Mouse (Mus musculus): Measurements from ENCODE around the gene Unc50.
A peak's percentile ranks its signal among the peaks of the same experiment; 100 is the strongest.

Unc50 gene

DNA sequence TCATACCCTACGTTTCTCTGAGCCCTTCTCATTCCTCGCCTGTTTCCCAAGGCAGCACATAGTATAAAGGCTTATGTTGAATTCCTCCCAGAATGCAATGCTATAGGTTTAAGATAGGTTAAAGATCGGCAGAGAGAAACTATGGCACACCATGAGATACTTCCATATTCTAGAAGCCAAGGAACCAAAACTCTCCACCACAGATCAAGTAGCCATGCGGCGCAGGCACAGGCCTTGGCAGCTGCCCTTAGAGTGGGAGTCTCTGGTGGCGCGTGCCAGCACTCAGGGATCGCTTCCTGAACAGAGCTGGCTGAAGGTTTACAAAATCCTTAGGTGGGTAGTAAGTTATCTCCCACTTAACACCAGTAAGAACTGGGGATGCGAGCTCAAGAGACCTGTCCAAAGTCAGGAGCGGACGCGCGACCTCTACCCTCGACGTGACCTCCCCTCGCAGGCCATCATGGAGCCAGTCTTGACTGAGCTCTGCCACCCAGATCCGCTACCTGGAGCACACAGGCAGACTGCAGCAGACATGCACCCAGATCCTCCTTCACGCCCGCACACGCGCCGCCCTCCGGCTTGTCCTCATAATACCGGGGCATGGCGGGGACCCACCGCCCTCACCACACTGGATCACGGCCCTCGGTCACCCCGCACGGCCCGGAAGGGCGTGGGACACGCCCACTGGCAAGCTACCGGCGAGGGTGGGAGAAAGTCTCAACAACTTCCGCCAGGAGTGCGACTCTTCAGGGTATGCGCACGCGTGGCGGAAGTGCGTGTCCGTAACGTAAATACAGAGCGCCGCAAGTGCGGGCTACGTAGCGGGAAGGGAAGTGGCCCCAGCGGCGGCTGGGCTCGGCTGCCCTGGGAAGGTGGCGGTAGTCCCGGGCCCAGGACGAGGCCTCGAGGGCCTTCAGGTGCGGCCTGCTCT, at the start of gene Unc50, which contains the start of gene Coa5:
Gene Unc50, plus strand, starts transcription at position 774 of the 931 bp plus-strand sequence.
Gene Coa5, minus strand, starts transcription at position 738 of the 931 bp plus-strand sequence.
- DNase-seq (ENCODE audit: low read depth, low spot score), result peak; percentile 96

DNA sequence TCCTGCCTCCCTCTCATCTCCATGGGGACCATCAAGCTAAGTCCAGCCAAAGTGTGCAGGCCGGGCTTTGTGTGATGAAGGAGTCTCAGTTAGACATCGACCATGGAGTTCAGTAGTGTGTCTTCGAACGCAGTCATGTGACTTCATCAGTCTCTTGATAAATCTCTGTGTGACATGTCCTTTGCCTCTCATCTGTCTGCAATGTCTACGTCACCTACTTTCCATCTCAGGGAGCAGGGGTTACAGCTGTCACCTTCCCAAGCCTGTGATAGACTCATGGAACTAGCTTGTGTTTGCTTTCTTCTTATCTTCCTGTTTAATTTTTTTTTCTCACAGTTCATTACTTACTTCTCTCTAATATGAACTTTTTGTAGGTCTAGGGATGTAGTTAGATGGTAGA, 49.0 kb upstream of the Unc50 start:
- no peak for DNase-seq (ENCODE audit: low read depth, low spot score)

DNA sequence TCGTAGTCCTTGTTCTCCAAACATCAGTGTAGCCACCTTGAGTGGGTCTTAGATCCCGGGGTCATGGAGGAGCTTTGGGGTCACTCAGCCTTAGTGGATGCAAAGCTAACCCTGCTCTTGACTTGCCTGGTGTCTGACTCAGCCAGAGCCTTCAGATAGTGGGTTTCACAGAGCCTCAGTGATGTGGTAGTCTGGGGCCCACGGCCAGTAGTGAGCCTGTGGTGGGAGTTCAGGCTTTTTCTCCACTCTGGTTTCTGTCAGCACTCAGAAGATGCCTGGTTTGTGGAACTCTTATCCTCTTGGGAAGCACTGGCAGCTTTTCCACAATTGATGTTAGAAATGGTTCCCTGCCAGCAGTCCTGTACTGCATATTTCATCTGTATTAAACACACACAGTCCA, 45.6 kb upstream of the Unc50 start:
- no peak for DNase-seq (ENCODE audit: low read depth, low spot score)

DNA sequence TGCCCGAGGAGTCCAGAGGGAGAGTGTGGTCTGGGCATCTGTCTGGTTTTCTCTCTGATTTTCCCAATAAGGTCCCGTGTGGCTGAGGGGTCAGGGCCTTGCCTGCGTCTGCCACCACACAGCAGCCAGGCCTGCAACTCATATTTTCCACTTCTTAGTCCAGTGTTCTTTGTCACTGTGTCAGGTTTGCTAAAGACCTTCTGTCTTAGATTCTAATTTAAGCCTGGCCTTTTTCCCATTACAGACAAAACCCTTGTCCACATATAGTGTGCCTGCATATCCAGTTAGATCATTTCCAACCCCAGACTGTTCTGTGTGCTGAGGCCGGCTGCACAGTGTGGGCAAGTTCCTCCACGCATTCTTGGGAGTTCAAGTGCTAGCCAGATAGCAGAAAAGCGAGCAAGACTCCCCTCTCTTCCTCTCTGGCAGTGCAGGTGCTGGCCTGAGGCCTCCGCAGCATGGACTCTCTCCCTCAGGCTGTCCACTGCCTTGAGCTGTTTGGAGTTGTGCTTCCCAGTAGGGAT, 43.4 kb upstream of the Unc50 start:
- no peak for DNase-seq (ENCODE audit: low read depth, low spot score)

DNA sequence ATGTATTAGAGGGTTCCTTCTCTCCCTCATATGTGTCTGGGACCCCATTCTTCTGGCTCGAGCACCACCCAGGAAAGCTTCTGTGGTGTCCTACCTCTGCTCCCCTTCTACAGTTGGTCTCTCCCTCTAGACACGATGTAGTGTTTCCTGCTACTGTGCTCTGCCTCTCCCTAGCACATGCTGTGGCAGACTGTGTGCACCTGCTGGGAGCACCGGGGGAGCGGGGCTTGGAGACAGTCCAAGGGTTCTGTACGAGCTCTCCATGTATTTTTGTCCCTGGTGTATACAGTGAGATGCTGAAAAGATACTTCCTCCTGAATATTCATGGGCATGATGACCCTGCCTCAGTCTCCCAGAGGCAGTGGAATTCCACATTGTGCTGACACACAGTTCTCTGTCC, 36.8 kb upstream of the Unc50 start:
- no peak for DNase-seq (ENCODE audit: low read depth, low spot score)

DNA sequence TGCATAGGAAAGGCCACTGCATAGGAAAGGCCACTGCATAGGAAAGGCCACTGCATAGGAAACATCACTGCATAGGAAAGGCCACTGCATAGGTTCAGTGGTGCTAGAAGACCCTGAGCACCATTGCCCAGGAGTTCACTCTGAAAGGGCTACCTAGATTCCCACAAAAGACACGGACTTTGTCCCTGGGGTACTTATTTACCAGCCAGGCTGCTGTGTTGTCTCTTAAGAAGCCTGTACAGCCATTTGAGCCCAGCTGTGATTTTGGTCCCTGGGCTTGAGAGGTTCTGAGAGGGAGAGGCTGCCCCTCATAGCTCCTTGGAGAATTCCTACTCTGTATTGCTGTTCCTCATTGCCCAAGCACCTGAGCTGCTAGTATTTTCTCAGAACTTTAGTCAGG, 33.5 kb upstream of the Unc50 start:
- DNase-seq (ENCODE audit: low read depth, low spot score), result no peak

DNA sequence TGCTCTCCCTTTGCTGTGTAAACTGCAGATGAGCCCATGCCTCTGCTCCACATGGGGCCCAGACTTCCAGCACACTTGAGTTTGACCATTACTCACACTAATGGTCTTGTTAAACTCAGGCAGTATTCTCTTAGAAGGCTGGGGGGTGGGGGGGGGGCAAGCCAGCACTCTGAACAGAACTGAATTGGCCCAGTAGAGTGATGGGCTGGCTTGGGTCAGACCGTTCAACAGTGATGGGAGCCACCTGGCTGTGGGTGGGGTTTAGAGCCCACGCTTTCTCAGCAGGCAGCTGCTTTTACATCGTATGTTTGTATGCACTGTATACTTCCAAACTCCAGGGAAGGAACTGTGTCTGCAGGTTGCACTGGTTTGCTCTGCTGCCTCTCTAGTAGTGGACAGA, 31.0 kb upstream of the Unc50 start:
- DNase-seq (ENCODE audit: low read depth, low spot score), result no peak

DNA sequence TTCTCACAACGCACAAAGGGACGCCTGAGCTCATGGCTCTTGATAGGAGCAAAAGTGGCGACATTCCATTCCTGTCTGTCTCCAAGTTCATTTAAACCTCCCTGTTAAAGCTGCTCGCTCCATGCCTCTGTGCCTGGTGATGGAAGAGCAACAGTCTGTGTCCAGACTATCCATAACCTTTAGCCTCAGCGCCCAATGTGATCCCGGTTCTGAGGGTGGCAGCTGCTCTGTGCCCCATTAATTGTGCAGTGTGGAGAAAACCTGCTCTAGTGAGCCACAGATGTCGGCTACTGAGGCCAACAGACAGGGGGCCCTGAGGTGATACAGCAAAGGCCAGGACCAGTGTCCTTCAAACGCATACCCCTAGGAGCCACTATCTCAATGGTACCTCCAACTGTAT, 30.2 kb upstream of the Unc50 start:
- DNase-seq (ENCODE audit: low read depth, low spot score), result no peak

DNA sequence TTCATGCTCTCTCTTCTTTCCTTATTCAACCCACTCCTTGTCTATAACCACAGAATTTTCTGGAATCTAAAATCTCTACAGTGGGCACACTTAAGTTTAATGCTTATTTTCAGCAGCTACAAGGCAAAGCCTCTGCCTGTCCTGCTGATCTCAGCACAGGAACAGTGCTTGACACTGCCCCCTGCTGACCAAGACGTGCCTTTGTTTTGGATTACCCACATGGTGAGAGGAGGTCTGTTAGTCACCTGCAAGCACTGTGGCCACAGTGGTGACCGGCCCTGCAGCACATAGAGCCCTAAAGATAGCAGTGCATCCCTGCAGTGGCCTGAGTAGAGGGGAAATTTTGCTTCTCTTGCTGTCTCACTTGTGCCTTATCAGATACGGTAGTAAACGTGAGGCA, 28.3 kb upstream of the Unc50 start:
- peak; percentile 83 for DNase-seq (ENCODE audit: low read depth, low spot score)

DNA sequence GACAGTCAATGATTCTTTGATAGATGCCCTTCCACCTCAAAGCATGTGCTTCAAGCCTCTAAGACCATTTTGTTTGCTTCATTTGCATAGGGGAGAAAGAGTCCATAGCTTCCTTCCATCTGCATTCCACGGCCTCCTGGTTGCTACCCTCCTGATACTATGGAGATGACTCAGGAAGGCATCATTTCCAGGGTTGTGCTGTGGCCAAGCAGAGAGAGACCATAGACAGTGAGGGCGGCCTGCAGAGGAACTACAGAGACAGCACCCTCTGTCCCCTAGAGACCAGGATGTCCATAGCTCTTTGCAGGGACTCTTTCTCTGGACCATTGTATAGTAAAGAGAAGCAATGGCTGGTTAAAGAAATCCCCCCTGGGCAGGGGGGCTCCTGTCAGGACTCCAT, 24.8 kb upstream of the Unc50 start:
- no peak for DNase-seq (ENCODE audit: low read depth, low spot score)

DNA sequence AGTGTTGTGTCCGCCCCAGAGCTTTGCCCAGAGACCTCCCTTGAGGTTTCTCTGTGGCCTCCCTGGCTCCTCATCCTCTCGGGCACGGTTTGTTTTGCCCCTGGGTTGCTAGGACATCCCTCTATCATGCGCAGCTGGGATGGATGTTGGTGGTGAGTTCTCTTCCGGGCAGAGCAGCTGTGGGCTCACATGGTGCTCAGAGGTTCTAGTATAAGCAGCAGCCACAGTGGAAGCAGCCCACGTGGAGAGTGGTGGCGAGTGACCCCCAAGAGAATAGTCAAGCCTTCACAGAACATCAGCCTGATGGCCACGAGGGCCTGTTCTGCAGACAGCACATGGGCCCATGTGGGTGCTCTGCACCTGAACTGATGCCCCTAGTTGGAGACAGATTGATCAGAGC, 22.7 kb upstream of the Unc50 start:
- no peak for DNase-seq (ENCODE audit: low read depth, low spot score)

DNA sequence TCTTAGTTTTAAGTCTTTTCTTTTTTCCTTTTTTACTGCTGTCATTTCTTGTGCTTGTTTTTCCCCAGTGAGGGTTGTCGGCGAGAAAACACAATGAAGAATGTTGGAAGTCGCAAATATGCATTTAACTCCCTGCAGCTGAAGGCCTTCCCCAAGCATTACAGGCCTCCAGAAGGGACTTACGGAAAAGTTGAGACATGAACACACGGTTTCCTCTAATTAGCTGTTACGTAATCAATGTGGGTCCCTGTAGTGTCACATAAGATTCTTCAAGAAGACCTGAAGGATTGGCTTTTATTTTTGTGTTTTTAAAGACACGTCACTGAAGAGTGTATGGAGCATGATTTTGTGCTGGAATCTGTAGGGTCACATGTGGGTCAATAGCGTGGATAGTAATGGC, 21.9 kb upstream of the Unc50 start:
- no peak for DNase-seq (ENCODE audit: low read depth, low spot score)

DNA sequence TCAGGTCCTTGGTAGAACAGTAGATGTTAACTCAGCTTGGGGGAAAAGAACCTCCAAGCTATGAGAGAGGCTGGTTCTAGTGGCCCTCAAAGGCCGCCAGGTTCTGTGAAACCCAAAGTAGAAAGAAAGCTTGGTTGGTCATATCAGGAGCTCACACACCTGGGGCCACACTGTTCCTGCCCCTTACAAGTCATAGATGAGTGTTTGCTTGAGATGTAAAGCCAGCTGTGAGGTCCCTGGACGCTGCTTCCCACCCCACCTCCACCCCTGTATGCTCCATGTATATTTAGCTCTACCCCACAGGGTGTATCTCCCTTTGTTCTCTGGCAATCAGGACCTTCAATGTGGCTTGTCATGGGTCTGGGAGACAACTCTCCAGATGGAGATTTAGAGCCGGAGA, 21.3 kb upstream of the Unc50 start:
- DNase-seq (ENCODE audit: low read depth, low spot score), result no peak

DNA sequence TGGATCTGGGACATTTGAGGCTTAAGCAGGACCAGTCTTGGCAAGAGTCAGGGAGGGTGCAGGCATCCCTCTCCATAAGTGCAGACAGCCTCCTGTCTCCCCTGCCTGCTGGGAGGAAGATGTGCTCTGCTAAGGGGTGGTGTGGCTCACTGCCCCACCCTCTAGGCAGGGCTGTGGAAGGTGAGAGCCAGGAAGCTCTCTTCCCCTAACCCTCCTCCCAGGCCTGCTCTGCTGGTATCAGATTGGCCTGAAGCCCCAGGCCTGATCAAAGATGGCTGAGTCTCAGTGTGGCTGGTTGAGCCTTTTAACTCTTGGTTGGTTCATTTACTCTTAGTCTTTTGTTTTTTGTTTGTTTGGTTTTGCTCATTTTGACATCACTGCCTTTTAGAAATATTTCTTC, 20.3 kb upstream of the Unc50 start:
- DNase-seq (ENCODE audit: low read depth, low spot score), result no peak

DNA sequence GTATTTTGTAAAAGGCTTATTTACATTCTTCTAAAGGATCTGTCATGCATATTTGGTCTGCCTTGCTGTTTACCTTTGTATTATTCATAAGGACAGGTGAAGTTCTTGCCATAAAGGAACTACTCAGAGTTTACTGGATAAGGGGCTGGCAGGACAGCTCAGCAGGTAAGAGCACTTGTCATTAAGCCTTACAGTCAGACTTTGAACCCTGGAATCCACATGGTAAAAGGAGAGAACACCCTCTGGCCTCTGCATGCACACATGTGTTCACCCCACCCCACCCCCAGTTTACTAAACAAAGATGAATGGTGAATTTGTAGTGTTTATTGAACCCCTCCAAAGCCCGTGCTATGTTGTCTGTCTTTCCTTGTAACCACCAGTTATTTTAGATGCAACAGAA, 14.5 kb upstream of the Unc50 start:
- DNase-seq (ENCODE audit: low read depth, low spot score), result no peak

DNA sequence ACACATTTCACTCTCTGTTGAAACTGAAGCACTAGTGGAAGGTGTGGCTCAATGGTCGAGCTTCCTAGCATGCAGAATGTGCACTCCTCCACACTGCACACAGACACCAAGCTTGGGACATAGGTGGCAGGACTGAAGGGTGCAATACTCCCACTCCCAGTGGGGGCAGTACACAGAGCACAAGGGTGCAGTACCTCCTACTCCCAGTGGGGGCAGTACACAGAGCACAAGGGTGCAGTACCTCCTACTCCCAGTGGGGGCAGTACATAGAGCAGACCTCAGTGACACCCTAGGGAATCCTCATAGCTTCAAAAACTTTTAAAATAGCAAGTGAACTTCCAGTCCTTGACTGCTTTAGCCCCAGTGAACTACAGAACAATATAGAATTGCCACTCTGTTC, 10.5 kb upstream of the Unc50 start:
- peak; percentile 82 for DNase-seq (ENCODE audit: low read depth, low spot score)

DNA sequence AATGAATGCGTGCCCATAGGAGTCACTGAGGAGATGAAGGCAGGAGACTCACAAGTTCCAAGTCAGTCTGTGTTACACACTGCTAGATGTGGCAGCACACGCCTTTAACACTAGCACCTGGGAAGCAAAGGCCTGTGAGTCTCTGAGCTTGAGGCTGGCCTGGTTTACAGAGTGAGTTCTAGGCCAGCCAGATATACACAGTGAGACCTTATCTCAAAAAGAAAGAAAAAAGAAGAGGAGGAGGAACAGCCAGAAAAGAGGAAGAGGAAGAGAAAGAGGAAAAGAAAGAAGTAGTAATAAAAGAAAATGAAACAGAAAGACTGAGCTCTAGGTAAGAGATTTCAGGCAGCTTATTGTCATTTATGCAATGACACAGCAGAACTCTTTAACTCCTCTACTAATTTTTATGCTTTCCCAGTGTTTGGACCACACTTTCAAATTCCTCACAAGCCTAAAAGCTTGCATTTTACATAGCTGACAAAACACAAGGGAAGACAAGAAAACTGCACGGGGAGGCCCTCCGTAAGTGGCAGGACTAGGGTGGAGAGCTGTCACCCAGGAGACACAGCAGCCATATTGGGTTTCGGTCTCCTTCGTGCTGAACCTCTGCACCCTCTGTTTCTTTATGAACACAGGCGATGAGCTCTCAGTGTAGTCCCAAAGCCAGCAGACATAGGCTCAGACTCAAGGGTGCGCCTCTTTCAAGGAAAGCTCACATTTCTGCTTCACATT, 2.6 kb upstream of the Unc50 start:
- no peak for DNase-seq (ENCODE audit: low read depth, low spot score)

DNA sequence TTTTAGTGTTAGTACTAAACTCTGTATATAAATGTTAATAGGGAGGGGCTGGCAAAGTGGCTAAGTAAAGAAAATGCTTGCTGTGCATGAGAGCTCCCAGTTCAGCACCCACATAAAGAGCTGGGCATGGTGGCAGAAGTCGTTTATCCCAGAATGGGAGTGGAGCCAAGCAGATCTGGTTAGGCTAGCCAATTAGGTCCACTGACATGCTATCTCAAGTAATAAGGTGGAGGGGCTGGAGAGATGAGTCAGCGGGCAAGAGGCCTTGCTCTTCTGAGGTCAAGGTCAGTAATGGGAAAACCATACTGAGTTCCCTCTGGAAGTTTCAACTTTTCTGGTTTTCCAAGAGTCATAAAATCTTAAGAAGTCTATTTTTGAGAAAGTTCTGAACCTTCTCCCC, 1.0 kb upstream of the Unc50 start:
- DNase-seq (ENCODE audit: low read depth, low spot score), result no peak

DNA sequence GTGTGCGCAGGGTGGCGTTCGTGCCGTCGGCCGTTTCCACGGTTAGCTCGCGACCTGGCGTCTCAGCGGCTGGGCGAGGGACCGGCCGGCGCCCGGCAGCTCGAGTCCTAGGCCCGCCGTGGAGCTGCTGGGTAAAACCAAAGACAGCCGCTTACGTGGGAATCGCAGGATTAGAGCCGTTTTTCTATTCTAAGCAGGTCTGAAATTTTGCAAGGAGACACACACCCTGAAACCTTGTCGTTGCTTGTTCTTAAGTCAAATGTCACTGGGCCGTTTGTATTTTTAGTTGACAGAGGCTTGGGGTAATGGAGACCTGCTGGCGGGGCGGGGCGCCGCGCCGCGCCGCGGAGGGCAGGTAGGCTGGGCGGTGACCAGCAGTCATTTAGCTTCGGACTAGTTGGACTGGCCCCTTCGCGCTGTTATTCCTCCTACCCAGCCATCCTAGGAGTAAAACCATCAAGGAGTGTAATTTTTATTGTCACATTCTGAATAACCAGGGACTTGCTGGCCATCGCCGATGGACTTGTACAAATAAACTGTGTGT, 430 bp downstream of the Unc50 start:
- no peak for DNase-seq (ENCODE audit: low read depth, low spot score)

DNA sequence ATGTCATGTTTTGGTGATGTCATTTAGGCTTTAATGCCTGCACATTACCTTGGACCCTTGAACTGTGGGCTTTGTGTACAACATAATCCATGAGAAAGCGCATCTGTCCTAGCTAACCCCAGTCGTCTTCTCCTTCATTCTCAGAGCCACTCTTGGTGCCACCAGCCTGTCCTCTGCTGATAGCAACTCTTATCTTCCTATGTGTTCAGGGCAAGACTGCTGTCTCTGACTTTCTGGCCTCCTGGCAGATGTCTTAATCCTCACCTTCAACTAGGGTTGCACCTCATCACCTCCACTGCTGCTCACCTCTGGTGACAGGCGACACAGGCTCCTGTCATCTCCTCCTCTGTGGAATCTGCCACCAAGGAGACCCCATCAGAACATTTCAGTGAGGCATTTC, 6.5 kb downstream of the Unc50 start:
- DNase-seq (ENCODE audit: low read depth, low spot score), result no peak

DNA sequence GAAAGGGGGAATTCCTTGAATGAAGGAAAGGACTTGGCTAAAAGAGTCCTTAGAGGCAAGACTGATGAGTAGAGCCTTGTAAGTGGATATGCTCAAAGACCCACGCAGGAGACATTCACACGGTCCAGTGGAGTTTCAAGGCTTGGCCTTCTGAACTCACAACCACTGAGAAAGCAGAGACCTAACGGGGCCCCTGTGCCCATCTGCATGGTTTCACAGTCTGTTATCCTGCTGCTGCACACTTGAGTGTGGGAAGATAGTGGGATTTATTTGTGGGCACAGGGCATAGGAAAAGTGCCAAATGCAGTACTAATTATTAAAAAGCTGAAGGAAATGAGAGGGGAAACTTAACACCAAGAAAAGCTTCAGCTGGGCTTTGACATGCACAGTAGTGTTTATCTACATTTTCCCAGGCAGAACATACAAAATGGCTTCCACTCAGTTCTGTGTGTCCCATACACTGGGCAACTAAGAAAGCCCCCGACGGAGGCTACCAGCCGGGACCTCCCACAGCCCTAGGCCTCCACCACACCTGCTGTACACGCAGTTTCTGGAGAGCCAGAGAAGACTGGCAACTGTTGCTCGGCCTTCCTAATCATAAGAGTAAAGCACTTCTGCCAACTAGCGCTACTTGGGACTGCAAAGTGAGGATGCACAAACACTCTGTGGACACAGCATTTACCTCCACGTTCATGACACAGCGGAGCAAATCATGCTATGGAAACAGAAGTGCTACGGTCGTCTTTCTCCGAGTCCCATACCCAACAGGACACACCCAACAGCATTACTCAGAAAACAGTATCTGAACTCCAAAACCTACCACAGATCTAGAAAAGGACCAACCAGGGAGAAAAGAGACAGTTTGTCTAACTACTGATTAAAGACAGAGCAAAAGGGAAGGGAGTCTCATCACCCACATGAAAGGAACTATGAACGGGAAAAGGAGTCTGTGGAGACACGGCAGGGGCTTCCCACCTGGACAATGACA, 13.2 kb downstream of the Unc50 start:
- DNase-seq (ENCODE audit: low read depth, low spot score), result no peak
